In genomic region chr8:64655887-64656286, GRCm38 (mm10) we compare ENCODE assay signal across 26 mouse cellular contexts. TPM values are rescaled to one million over a fixed set of nuclear protein-coding genes. Genes with fewer than 3 reads are reported as not detected.
DNase-seq lines count a peak whose midpoint lies in the region; TF ChIP-seq lines count a peak whose summit lies in the region.
"Had no signal": no experiment of that assay in that cellular context is flagged by ENCODE, and none has a peak within 500 bp of the region (broad histone marks: within the 10 kb centered on the region; RNA-seq: fewer than 3 reads in every experiment).

No protein-coding gene starts in this region.

- 0 out of 2 replicates have a peak overlapping the region, but pooled peaks have one; percentile 51 for H3K27ac ChIP-seq in olfactory bulb, adult 2 months (ENCODE audit: insufficient read depth, low read depth, low read length)
- H3K27ac ChIP-seq: embryonic facial prominence, embryonic 13.5 days; forebrain, embryonic 12.5 days; hindbrain, embryonic 10.5 days; kidney, postnatal 0 days; limb, embryonic 13.5 days; liver, embryonic 12.5 days; neural tube, embryonic 12.5 days had no signal

- TF ChIP-seq CTCF in olfactory bulb, adult 2 months (IDR thresholded peaks at IDR 0.05; ENCODE audit: insufficient read depth, low read depth, low read length): no peak

- TF ChIP-seq POLR2A in olfactory bulb, adult 2 months (IDR thresholded peaks at IDR 0.05; ENCODE audit: insufficient read depth, low read depth, low read length): no peak

- WGBS in olfactory bulb, adult 2 months: 58% methylated on average over 6 of the region's 6 CpGs

- peaks cover 6% of the 10 kb centered on the region for H3K4me1 ChIP-seq in olfactory bulb, adult 2 months (ENCODE audit: control insufficient read depth, insufficient read depth, low read length)
- H3K4me1 ChIP-seq: liver, embryonic 12.5 days; megakaryocyte, embryonic 14.5 days had no signal

- intact Hi-C loops in left cerebral cortex, postnatal 4 days (cut with DNase I): no loop called here
- intact Hi-C loops in left cerebral cortex, postnatal 14 days (cut with DNase I): loop anchor here (5.0 kb wide), 2 partner anchors 34 to 36 kb away; partner anchors contain the start of gene Cpe

- DNase-seq in cerebellum, postnatal 10 days: peak; percentile 68 to 75
- DNase-seq in cerebellum, adult 9-10 months: no peak
- DNase-seq in left cerebral cortex, postnatal 4 days: peak; percentile 21
- DNase-seq in left cerebral cortex, postnatal 14 days (ENCODE audit: low spot score in 2 of 2): no peak
- DNase-seq in cerebellum, postnatal 25 days: peak; percentile 52 to 58
- no peak for DNase-seq in lung, postnatal 36 days
- DNase-seq: gastrocnemius, postnatal 25 days; heart, adult 18-20 months; heart, postnatal 10 days; kidney, adult 2 months; lung, adult 18-20 months; lung, postnatal 14 days; retina, postnatal 1 day; right cerebral cortex, postnatal 25 days; spleen, adult 18-20 months had no signal

- no peak overlapping the region for H3K4me3 ChIP-seq in olfactory bulb, adult 2 months (ENCODE audit: insufficient read depth, low read depth, low read length)
- H3K4me3 ChIP-seq: embryonic facial prominence, embryonic 13.5 days; erythroblast, embryonic 14.5 days; forebrain, embryonic 12.5 days; heart, embryonic 12.5 days; hindbrain, embryonic 10.5 days; limb, embryonic 13.5 days; liver, embryonic 12.5 days; megakaryocyte, embryonic 14.5 days; neural tube, embryonic 12.5 days had no signal

RNA-seq across cellular contexts. Expression of gene Cpe, which starts 37.0 kb away (rescaled TPM):
- 100 to 1,000 TPM; 839 to 915 TPM for total RNA-seq in left cerebral cortex, postnatal 4 days (2021)
- total RNA-seq in left cerebral cortex, postnatal 14 days (2021): 1,000 to 10,000 TPM; 2,228 to 2,322 TPM
- polyA plus RNA-seq in olfactory bulb, adult 2 months (2012; ENCODE audit: insufficient read depth, insufficient read length, low replicate concordance, missing spikeins): 578 and 655 TPM in 2 replicates
- polyA plus RNA-seq: erythroblast, embryonic 14.5 days had no signal

Comparison
In these comparisons a context has a peak if more than half of its experiments do, and no peak if none do; other contexts are left out.
1. DNase-seq: peak in cerebellum, postnatal 10 days (2 of 2), left cerebral cortex, postnatal 4 days (single experiment) and cerebellum, postnatal 25 days (2 of 2); none in cerebellum, adult 9-10 months (single experiment), left cerebral cortex, postnatal 14 days (0 of 2) and lung, postnatal 36 days (single experiment).